Mouse (Mus musculus) heart, postnatal 0 days (tissue): ENCODE data around the gene Phf21a.

Experiments used
- CTCF ChIP-seq: IDR thresholded peaks from 2 replicates; pipeline ENCODE4 v1.5.1; 2016; ENCODE audit warnings: antibody characterized with exemption, control low read depth, low read depth
- EP300 ChIP-seq: IDR thresholded peaks from 2 replicates; pipeline ENCODE4 v1.6.1; 2016; ENCODE audit warnings: antibody characterized with exemption, low read depth

- TF ChIP-seq CTCF (no peak), EP300 (no peak)
Measured at GRCm38 (mm10) chr2:92052754-92053153, 40.2 kb upstream of the Phf21a start.
